Mouse (Mus musculus) stomach, postnatal 0 days (tissue): ENCODE measurements around the gene Hist1h2ad.

Experiments used
- CTCF ChIP-seq: IDR thresholded peaks from 2 replicates; pipeline ENCODE4 v1.5.1; 2016; ENCODE audit warnings: antibody characterized with exemption, low read depth, mild to moderate bottlenecking, moderate library complexity
- EP300 ChIP-seq: optimal IDR thresholded peaks from 2 replicates; pipeline ENCODE3; 2016; ENCODE audit warnings: antibody characterized with exemption

- TF ChIP-seq EP300 = no peak
- no peak for TF ChIP-seq CTCF
Measured at GRCm38 (mm10) chr13:23550761-23551145, 23.4 kb upstream of the Hist1h2ad start.
